Mouse (Mus musculus) thymus, postnatal 4 days (tissue): ENCODE results near the gene Pola2.

Experiments used
- DNase-seq: peaks from one replicate; pipeline ENCODE4 v3.0.0; 2021

Gene Pola2

GRCm38 (mm10) chr19:5935691-5936090, 28.3 kb downstream of the Pola2 start:
- DNase-seq, result no peak

GRCm38 (mm10) chr19:5935266-5935665, 28.7 kb downstream of the Pola2 start:
- DNase-seq, result no peak

- DNase-seq, result no peak
These were observed 34.1 kb downstream of the Pola2 start for GRCm38 (mm10) chr19:5929634-5930596.

GRCm38 (mm10) chr19:5928546-5928945, 35.5 kb downstream of the Pola2 start:
- no peak for DNase-seq

GRCm38 (mm10) chr19:5928104-5928503, 35.9 kb downstream of the Pola2 start:
- no peak for DNase-seq

GRCm38 (mm10) chr19:5927532-5927931, 36.5 kb downstream of the Pola2 start:
- peak; percentile 35 for DNase-seq

GRCm38 (mm10) chr19:5927026-5927425, 37.0 kb downstream of the Pola2 start:
- DNase-seq, result no peak

GRCm38 (mm10) chr19:5925311-5925855, 38.6 kb downstream of the Pola2 start:
- DNase-seq, result no peak

- DNase-seq, result peak; percentile 98
These were observed 39.3 kb downstream of the Pola2 start, which contains the start of gene Cdc42ep2 for GRCm38 (mm10) chr19:5924713-5925093. Cdc42ep2 (minus strand) TSS chr19:5924816.

GRCm38 (mm10) chr19:5923990-5924712, 39.9 kb downstream of the Pola2 start:
- peak; percentile 99 for DNase-seq

GRCm38 (mm10) chr19:5922963-5923362, 41.0 kb downstream of the Pola2 start:
- DNase-seq, result no peak

- DNase-seq, result no peak
These were observed 41.7 kb downstream of the Pola2 start for GRCm38 (mm10) chr19:5922119-5922942.

- no peak for DNase-seq
These were observed 42.3 kb downstream of the Pola2 start for GRCm38 (mm10) chr19:5921715-5922114.

GRCm38 (mm10) chr19:5913007-5913719, 50.8 kb downstream of the Pola2 start, which contains the start of gene Dpf2:
Dpf2 (minus strand) TSS chr19:5913010.
- DNase-seq, result no peak

- DNase-seq, result peak; percentile 99
These were observed 51.6 kb downstream of the Pola2 start for GRCm38 (mm10) chr19:5912103-5913006.

GRCm38 (mm10) chr19:5911430-5912102, 52.4 kb downstream of the Pola2 start:
- DNase-seq, result no peak

GRCm38 (mm10) chr19:5910221-5910620, 53.8 kb downstream of the Pola2 start:
- no peak for DNase-seq

GRCm38 (mm10) chr19:5907275-5907674, 56.7 kb downstream of the Pola2 start:
- DNase-seq, result no peak

- DNase-seq, result peak; percentile 98
These were observed 69.9 kb downstream of the Pola2 start, which contains the start of gene Tigd3 for GRCm38 (mm10) chr19:5894002-5894678. Tigd3 (minus strand) TSS chr19:5894149.
